Mouse (Mus musculus) gastrocnemius, postnatal 4 days (tissue): ENCODE measurements around the gene Fam160b1. TPM values are rescaled to one million over a fixed set of nuclear protein-coding genes. Genes with fewer than 3 reads are reported as not detected.

Experiments used
- DNase-seq, 2 experiments: peaks; one replicate each; pipeline ENCODE4 v3.0.0; 2021 to 2022; ENCODE audit warnings: low spot score in 2 of 2, mixed read lengths in 2 of 2
- total RNA-seq, 2 experiments: library from RNA; stranded (reverse); gene quantifications; 2 replicates each; pipeline ENCODE4 v1.2.3; 2021

Fam160b1 gene
- total RNA-seq, 2 experiments from 2014 or later = 15.7 to 17.2 TPM

- DNase-seq = no peak
Measured at GRCm38 (mm10) chr19:57340900-57341742, 19.4 kb upstream of the Fam160b1 start.

- no peak for DNase-seq
Measured at GRCm38 (mm10) chr19:57343860-57344259, 16.6 kb upstream of the Fam160b1 start.

- DNase-seq = no peak
Measured at GRCm38 (mm10) chr19:57344678-57345077, 15.8 kb upstream of the Fam160b1 start.

GRCm38 (mm10) chr19:57349096-57349495 is 11.4 kb upstream of the Fam160b1 start:
- no peak for DNase-seq

GRCm38 (mm10) chr19:57352337-57352935 is 8.0 kb upstream of the Fam160b1 start:
- no peak for DNase-seq

- no peak for DNase-seq
Measured at GRCm38 (mm10) chr19:57353228-57353627, 7.3 kb upstream of the Fam160b1 start.

GRCm38 (mm10) chr19:57354050-57354449 is 6.4 kb upstream of the Fam160b1 start:
- no peak for DNase-seq

GRCm38 (mm10) chr19:57354715-57355114 is 5.8 kb upstream of the Fam160b1 start:
- no peak for DNase-seq

- no peak for DNase-seq
Measured at GRCm38 (mm10) chr19:57355451-57356251, 4.8 kb upstream of the Fam160b1 start.

GRCm38 (mm10) chr19:57356273-57356672 is 4.2 kb upstream of the Fam160b1 start:
- no peak for DNase-seq

- DNase-seq = no peak
Measured at GRCm38 (mm10) chr19:57357244-57357643, 3.2 kb upstream of the Fam160b1 start.

- DNase-seq = no peak
Measured at GRCm38 (mm10) chr19:57357811-57358210, 2.7 kb upstream of the Fam160b1 start.

- peak; percentile 44 to 73 for DNase-seq
Measured at GRCm38 (mm10) chr19:57358322-57358721, 2.2 kb upstream of the Fam160b1 start.

GRCm38 (mm10) chr19:57358836-57359598 is 1.5 kb upstream of the Fam160b1 start:
- no peak for DNase-seq

GRCm38 (mm10) chr19:57359701-57360326 is 666 bp upstream of the Fam160b1 start:
- DNase-seq = no peak

- DNase-seq = peak; percentile 33 to 56
Measured at GRCm38 (mm10) chr19:57361131-57361938, 855 bp downstream of the Fam160b1 start.

GRCm38 (mm10) chr19:57361939-57362307 is 1.4 kb downstream of the Fam160b1 start:
- no peak for DNase-seq

GRCm38 (mm10) chr19:57362586-57362985 is 2.1 kb downstream of the Fam160b1 start:
- no peak for DNase-seq

- DNase-seq = no peak
Measured at GRCm38 (mm10) chr19:57363076-57363475, 2.6 kb downstream of the Fam160b1 start.

- no peak for DNase-seq
Measured at GRCm38 (mm10) chr19:57363538-57363937, 3.1 kb downstream of the Fam160b1 start.
